Mouse (Mus musculus) MEL (cell line): ENCODE data around the gene Fbxo41. TPM values are rescaled to one million over a fixed set of nuclear protein-coding genes. Genes with fewer than 3 reads are reported as not detected.

Experiments
- DNase-seq: peaks from one replicate; pipeline ENCODE4 v3.0.0; 2011; ENCODE audit warnings: low read depth, low spot score
- H3K27ac ChIP-seq: 2 replicates; pipeline ENCODE4 v1.5.1; 2012; ENCODE audit warnings: low read depth, mild to moderate bottlenecking, control low read depth, low read length, moderate library complexity; ENCODE audit not compliant: control insufficient read depth
- H3K27me3 ChIP-seq, 2 experiments: fragments of 150-350 bp in 1 of 2; sonication (generic) in 1 of 2; 2 replicates each; pipeline ENCODE4 v1.6.1; 2012; ENCODE audit warnings: low read length in 2 of 2, mild to moderate bottlenecking in 2 of 2, improper control_type of control experiment in 1 of 2, moderate library complexity in 1 of 2; ENCODE audit not compliant: insufficient read depth in 2 of 2, control insufficient read depth in 1 of 2
- H3K36me3 ChIP-seq, 2 experiments: 2 replicates each; pipeline ENCODE4 v1.6.1; 2012 to 2014; ENCODE audit warnings: low read length in 2 of 2, improper control_type of control experiment in 1 of 2, inconsistent platforms in 1 of 2, mild to moderate bottlenecking in 1 of 2; ENCODE audit not compliant: insufficient read depth in 2 of 2, control insufficient read depth in 1 of 2
- H3K4me1 ChIP-seq, 2 experiments: fragments of 150-350 bp in 1 of 2; sonication (generic) in 1 of 2; 2 replicates each; pipeline ENCODE4 v1.6.1; 2012; ENCODE audit warnings: low read length in 2 of 2, improper control_type of control experiment in 1 of 2, mild to moderate bottlenecking in 1 of 2; ENCODE audit not compliant: insufficient read depth in 2 of 2, control insufficient read depth in 1 of 2
- H3K4me3 ChIP-seq, 2 experiments: fragments of 150-350 bp in 1 of 2; sonication (generic) in 1 of 2; 2 replicates each; pipeline ENCODE4 v1.5.1; 2012; ENCODE audit warnings: low read depth in 2 of 2, low read length in 2 of 2, mild to moderate bottlenecking in 2 of 2, moderate library complexity in 2 of 2, control low read depth in 1 of 2, improper control_type of control experiment in 1 of 2; ENCODE audit not compliant: control insufficient read depth in 1 of 2, insufficient read depth in 1 of 2
- H3K79me2 ChIP-seq: 2 replicates; pipeline ENCODE4 v1.6.1; 2012; ENCODE audit warnings: mild to moderate bottlenecking, low read length, moderate library complexity; ENCODE audit not compliant: control insufficient read depth, poor library complexity, insufficient read depth
- H3K9ac ChIP-seq: 2 replicates; pipeline ENCODE4 v1.6.1; 2012; ENCODE audit warnings: low read depth, mild to moderate bottlenecking, control low read depth, low read length, moderate library complexity; ENCODE audit not compliant: control insufficient read depth, poor library complexity, severe bottlenecking
- H3K9me3 ChIP-seq: fragments of 150-350 bp; sonication (generic); replicated peaks from 2 replicates; pipeline ENCODE4 v1.6.1; 2012; ENCODE audit warnings: mild to moderate bottlenecking, low read length, improper control_type of control experiment, moderate library complexity; ENCODE audit not compliant: insufficient read depth
- BHLHE40 ChIP-seq: IDR thresholded peaks from 2 replicates; pipeline ENCODE4 v1.6.1; 2012; ENCODE audit warnings: low read depth, mild to moderate bottlenecking, inconsistent platforms, low read length, improper control_type of control experiment, borderline replicate concordance
- CHD1 ChIP-seq: IDR thresholded peaks from 2 replicates; pipeline ENCODE4 v1.6.1; 2012; ENCODE audit warnings: low read depth, mild to moderate bottlenecking, inconsistent platforms, low read length, improper control_type of control experiment
- CHD2 ChIP-seq: IDR thresholded peaks from 2 replicates; pipeline ENCODE4 v1.6.1; 2011; ENCODE audit warnings: low read length, improper control_type of control experiment
- CTCF ChIP-seq, 3 experiments: IDR thresholded peaks in 2 of 3; conservative IDR thresholded peaks in 1 of 3; 2 replicates each; pipeline ENCODE4 v1.5.1; 2011 to 2012; ENCODE audit warnings: low read length in 3 of 3, low read depth in 2 of 3, mild to moderate bottlenecking in 2 of 3, improper control_type of control experiment in 1 of 3, inconsistent platforms in 1 of 3, mixed read lengths in 1 of 3, moderate library complexity in 1 of 3; ENCODE audit not compliant: control insufficient read depth in 1 of 3, insufficient read depth in 1 of 3, poor library complexity in 1 of 3, severe bottlenecking in 1 of 3
- E2F4 ChIP-seq: IDR thresholded peaks from 2 replicates; pipeline ENCODE4 v1.6.1; 2011; ENCODE audit warnings: low read depth, low read length, improper control_type of control experiment, borderline replicate concordance
- ELF1 ChIP-seq: IDR thresholded peaks from 2 replicates; pipeline ENCODE4 v1.6.1; 2014; ENCODE audit warnings: low read depth, mild to moderate bottlenecking, inconsistent platforms, low read length, improper control_type of control experiment, moderate library complexity
- EP300 ChIP-seq, 2 experiments: IDR thresholded peaks; 2 replicates each; pipeline ENCODE4 v1.6.1; 2011; ENCODE audit warnings: improper control_type of control experiment in 2 of 2, low read length in 2 of 2, low read depth in 1 of 2, mild to moderate bottlenecking in 1 of 2
- GABPA ChIP-seq: IDR thresholded peaks from 2 replicates; pipeline ENCODE4 v1.6.1; 2012; ENCODE audit warnings: low read depth, mild to moderate bottlenecking, inconsistent platforms, low read length, improper control_type of control experiment, moderate library complexity
- GATA1 ChIP-seq: IDR thresholded peaks from 2 replicates; pipeline ENCODE4 v1.6.1; 2011; ENCODE audit warnings: low read depth, low read length, improper control_type of control experiment
- HCFC1 ChIP-seq: IDR thresholded peaks from 2 replicates; pipeline ENCODE4 v1.6.1; 2012; ENCODE audit warnings: low read depth, mild to moderate bottlenecking, inconsistent platforms, low read length, improper control_type of control experiment, moderate library complexity
- KAT2A ChIP-seq: conservative IDR thresholded peaks from 2 replicates; pipeline ENCODE4 v1.6.1; 2012; ENCODE audit warnings: low read depth, low read length, improper control_type of control experiment, inconsistent platforms
- MAFK ChIP-seq: IDR thresholded peaks from 2 replicates; pipeline ENCODE4 v1.6.1; 2011; ENCODE audit warnings: low read depth, mild to moderate bottlenecking, low read length, improper control_type of control experiment, borderline replicate concordance
- MAX ChIP-seq: IDR thresholded peaks from 2 replicates; pipeline ENCODE4 v1.6.1; 2011; ENCODE audit warnings: low read length, improper control_type of control experiment
- MEF2A ChIP-seq: IDR thresholded peaks from 2 replicates; pipeline ENCODE4 v1.6.1; 2014; ENCODE audit warnings: low read depth, mild to moderate bottlenecking, inconsistent platforms, low read length, improper control_type of control experiment; ENCODE audit not compliant: poor library complexity, insufficient replicate concordance, severe bottlenecking; ENCODE audit errors: extremely low read depth
- MXI1 ChIP-seq: IDR thresholded peaks from 2 replicates; pipeline ENCODE4 v1.6.1; 2011; ENCODE audit warnings: mild to moderate bottlenecking, low read depth, low read length, improper control_type of control experiment
- MYB ChIP-seq: IDR thresholded peaks from 2 replicates; pipeline ENCODE4 v1.6.1; 2011; ENCODE audit warnings: mild to moderate bottlenecking, low read depth, low read length, improper control_type of control experiment
- MYC ChIP-seq: IDR thresholded peaks from 2 replicates; pipeline ENCODE4 v1.6.1; 2011; ENCODE audit warnings: low read depth, mild to moderate bottlenecking, low read length, improper control_type of control experiment, moderate library complexity
- NELFE ChIP-seq: IDR thresholded peaks from 2 replicates; pipeline ENCODE4 v1.6.1; 2011; ENCODE audit warnings: low read depth, low read length, improper control_type of control experiment
- NRF1 ChIP-seq: IDR thresholded peaks from 2 replicates; pipeline ENCODE4 v1.6.1; 2014; ENCODE audit warnings: low read depth, mild to moderate bottlenecking, inconsistent platforms, low read length, improper control_type of control experiment, moderate library complexity; ENCODE audit not compliant: poor library complexity, insufficient read depth, severe bottlenecking
- POLR2AphosphoS5 ChIP-seq: IDR thresholded peaks from 2 replicates; pipeline ENCODE4 v1.6.1; 2012; ENCODE audit warnings: low read depth, borderline replicate concordance, mild to moderate bottlenecking, inconsistent platforms, low read length, moderate library complexity, mixed read lengths
- SIN3A ChIP-seq: IDR thresholded peaks from 2 replicates; pipeline ENCODE4 v1.6.1; 2012; ENCODE audit warnings: low read length, improper control_type of control experiment, inconsistent platforms
- SMC3 ChIP-seq: IDR thresholded peaks from 2 replicates; pipeline ENCODE4 v1.6.1; 2011; ENCODE audit warnings: low read depth, low read length, improper control_type of control experiment
- TAL1 ChIP-seq: IDR thresholded peaks from 2 replicates; pipeline ENCODE4 v1.6.1; 2012; ENCODE audit warnings: mild to moderate bottlenecking, inconsistent platforms, low read length, moderate library complexity, mixed read lengths
- TBP ChIP-seq: IDR thresholded peaks from 2 replicates; pipeline ENCODE4 v1.8.0; 2011; ENCODE audit warnings: low read depth, low read length, improper control_type of control experiment
- UBTF ChIP-seq: IDR thresholded peaks from 2 replicates; pipeline ENCODE4 v1.6.1; 2012; ENCODE audit warnings: low read depth, mild to moderate bottlenecking, inconsistent platforms, low read length, improper control_type of control experiment, moderate library complexity, borderline replicate concordance; ENCODE audit not compliant: insufficient read depth
- ZC3H11A ChIP-seq: IDR thresholded peaks from 2 replicates; pipeline ENCODE4 v1.6.1; 2012; ENCODE audit warnings: low read depth, mild to moderate bottlenecking, inconsistent platforms, low read length, improper control_type of control experiment
- polyA plus RNA-seq, 2 experiments: library from polyadenylated mRNA; stranded (reverse) in 1 of 2; unstranded in 1 of 2; fragments of >175 nt in 1 of 2; fragments of >200 nt in 1 of 2; gene quantifications; 2 replicates each; pipeline versions ENCODE4 v1.2.1 to v1.2.4; 2012; ENCODE audit warnings: low replicate concordance in 2 of 2, low read depth in 1 of 2; ENCODE audit not compliant: insufficient read length in 2 of 2, insufficient read depth in 1 of 2, missing spikeins in 1 of 2
- total RNA-seq: library from RNA; depleted of rRNA; stranded (reverse); fragments of 300-350 nt; gene quantifications from 2 replicates; pipeline ENCODE4 v1.2.3, GENCODE M21; 2012

The Fbxo41 gene
- total and polyA plus RNA-seq, 3 experiments = 0.01 to 0.04 TPM; not detected in 1

- TF ChIP-seq E2F4 (no peak), MYB (peak; percentile 95), KAT2A (peak; percentile 72), MYC (peak; percentile 96), ELF1 (peak; percentile 84), CHD1 (0 out of 2 replicates have a peak, but pooled peaks have one; percentile 77), TBP (peak; percentile 96), MEF2A (no peak), SMC3 (no peak), UBTF (0 out of 2 replicates have a peak, but pooled peaks have one; percentile 10), GABPA (peak; percentile 83; the same call in 1 of the 2 replicates), EP300 (IDR thresholded peaks at IDR 0.05; ENCODE audit: low read depth in 1 of 2, low read length in 2 of 2) (peak in 1 of 2 experiments; percentile 47; a peak in 1 of 4 replicates), HCFC1 (peak; percentile 93), NELFE (peak; percentile 93), MAFK (no peak)
These were observed 51.0 kb downstream of the Fbxo41 start, which contains the start of gene Pradc1 (continued) for GRCm38 (mm10) chr6:85451664-85452410.

- DNase-seq = peak; percentile 99
- Histone ChIP-seq H3K9me3 (no peaks in the 10 kb centered on the region), H3K4me1 (peaks cover 8 to 17% of the 10 kb centered on the region in 2 experiments; a peak in 2 of 4 replicates), H3K4me3 (peak within 1 kb of the TSS; percentile 74 to 92), H3K36me3 (peaks cover 3 to 32% of the 10 kb centered on the region in 2 experiments), H3K27ac (peak within 1 kb of the TSS; percentile 88), H3K9ac (peak within 1 kb of the TSS; percentile 82), H3K27me3 (no peaks in the 10 kb centered on the region), H3K79me2 (peaks cover 46% of the 10 kb centered on the region)
- TF ChIP-seq CHD2 (peak; percentile 79), TAL1 (no peak), MAX (peak; percentile 37; the same call in 1 of the 2 replicates), POLR2AphosphoS5 (no peak), MAFK (no peak), SIN3A (no peak), ZC3H11A (no peak), UBTF (0 out of 2 replicates have a peak, but pooled peaks have one; percentile 4), MXI1 (0 out of 2 replicates have a peak, but pooled peaks have one; percentile 50), TBP (peak; percentile 64), NRF1 (peak; percentile 49; the same call in 1 of the 2 replicates), CHD1 (no peak), GATA1 (peak; percentile 16; the same call in 1 of the 2 replicates), BHLHE40 (no peak), ELF1 (peak; percentile 74), CTCF (IDR thresholded peaks at IDR 0.05 in 2 of 3, conservative IDR thresholded peaks at IDR 0.05 in 1 of 3; ENCODE audit: control insufficient read depth in 1 of 3, insufficient read depth in 1 of 3, low read depth in 2 of 3, low read length in 3 of 3, poor library complexity in 1 of 3, severe bottlenecking in 1 of 3) (peak; percentile 49 to 75 (median 63); a peak in 5 of 6 replicates)
These were observed 51.8 kb downstream of the Fbxo41 start, which contains the start of gene Cct7 for GRCm38 (mm10) chr6:85450697-85451663. Cct7 (plus strand) TSS chr6:85451514.
